Mouse (Mus musculus): ENCODE measurements around the gene Xpnpep1. TPM values are rescaled to one million over a fixed set of nuclear protein-coding genes. Genes with fewer than 3 reads are reported as not detected.

Xpnpep1 gene
- total RNA-seq (2012; rRNA removed), result 190 and 210 TPM in 2 replicates

DNA sequence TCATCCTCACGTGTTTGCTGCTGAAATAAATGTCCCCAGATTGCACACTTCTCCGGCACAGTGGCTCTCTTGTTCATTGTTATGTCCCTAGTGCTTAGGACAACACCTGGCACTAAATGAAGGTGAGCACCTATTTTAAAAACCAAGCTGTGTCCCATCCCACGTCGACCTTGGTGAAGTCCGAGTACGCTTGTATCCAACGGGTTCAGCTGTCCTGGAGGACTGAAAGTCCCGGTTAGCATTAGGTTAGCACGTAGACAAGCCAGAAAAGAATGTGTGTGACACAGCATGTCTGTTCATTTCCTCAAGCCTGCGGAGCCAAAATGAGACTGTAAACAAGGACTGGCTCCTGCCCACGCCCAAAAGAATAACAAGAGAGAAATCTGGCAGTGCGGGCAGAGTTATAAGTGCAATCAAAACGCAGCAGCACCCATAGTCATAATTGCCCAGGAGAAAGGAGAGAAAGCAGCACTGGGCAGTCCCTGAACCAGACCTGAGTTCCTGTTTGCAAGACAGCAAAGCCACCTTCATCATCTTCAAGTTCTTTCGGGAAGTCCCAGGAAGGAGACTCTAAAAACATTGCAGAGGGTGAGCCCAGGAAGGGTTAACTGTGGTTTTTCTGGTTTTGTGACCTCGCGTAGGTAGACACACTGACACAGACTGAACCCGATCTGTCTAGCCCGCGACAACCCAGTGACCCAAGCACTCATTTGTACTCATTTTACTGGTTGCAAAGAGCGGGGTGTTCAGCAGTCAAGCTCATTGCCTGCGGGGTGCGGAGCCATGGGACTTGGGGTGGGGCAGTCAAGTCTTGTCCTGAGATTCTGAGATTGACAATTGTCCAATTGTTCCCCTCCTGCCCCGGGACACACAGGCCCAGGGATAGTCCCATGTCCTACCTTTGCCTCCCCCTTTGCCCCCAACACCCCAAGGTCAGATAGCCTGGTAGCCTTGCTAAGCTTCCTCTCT is at the start of gene Xpnpep1:
Gene Xpnpep1, minus strand, starts transcription at position 51 of the 969 bp plus-strand sequence.
- Histone ChIP-seq H3K9ac (ENCODE audit: insufficient read depth, low read depth, low read length, poor library complexity, severe bottlenecking) (no peak within 1 kb of the TSS), H3K9me3 (ENCODE audit: control insufficient read depth, insufficient read depth, low read depth, low read length) (no peaks in the 10 kb centered on the region), H3K4me1 (ENCODE audit: control insufficient read depth in 2 of 2, insufficient read depth in 2 of 2, low read length in 2 of 2, poor library complexity in 1 of 2) (peaks cover 6 to 30% of the 10 kb centered on the region in 2 experiments; a peak in 2 of 4 replicates), H3K27ac (ENCODE audit: insufficient read depth, low read depth, low read length, poor library complexity, severe bottlenecking) (peak within 1 kb of the TSS; percentile 13; the same call in 1 of the 2 replicates), H3K36me3 (ENCODE audit: control insufficient read depth, insufficient read depth, low read length, poor library complexity, severe bottlenecking) (no peaks in the 10 kb centered on the region), H3K4me3 (ENCODE audit: insufficient read depth in 1 of 2, low read depth in 1 of 2, low read length in 2 of 2, poor library complexity in 1 of 2, severe bottlenecking in 1 of 2) (peak within 1 kb of the TSS; percentile 21 to 53; a peak in 3 of 4 replicates)
- no peak for DNase-seq (ENCODE audit: low read depth, low spot score)
- TF ChIP-seq ZNF384 (IDR thresholded peaks at IDR 0.05; ENCODE audit: low read depth, low read length) (no peak), ZC3H11A (IDR thresholded peaks at IDR 0.05; ENCODE audit: borderline replicate concordance, low read depth, low read length) (no peak), CHD2 (IDR thresholded peaks at IDR 0.05; ENCODE audit: low read depth, low read length) (no peak)
- in situ Hi-C loops (cut with MboI; ENCODE audit: low sequenced_read_pairs in 2 of 2, unreplicated experiment in 2 of 2), result no loop called here

DNA sequence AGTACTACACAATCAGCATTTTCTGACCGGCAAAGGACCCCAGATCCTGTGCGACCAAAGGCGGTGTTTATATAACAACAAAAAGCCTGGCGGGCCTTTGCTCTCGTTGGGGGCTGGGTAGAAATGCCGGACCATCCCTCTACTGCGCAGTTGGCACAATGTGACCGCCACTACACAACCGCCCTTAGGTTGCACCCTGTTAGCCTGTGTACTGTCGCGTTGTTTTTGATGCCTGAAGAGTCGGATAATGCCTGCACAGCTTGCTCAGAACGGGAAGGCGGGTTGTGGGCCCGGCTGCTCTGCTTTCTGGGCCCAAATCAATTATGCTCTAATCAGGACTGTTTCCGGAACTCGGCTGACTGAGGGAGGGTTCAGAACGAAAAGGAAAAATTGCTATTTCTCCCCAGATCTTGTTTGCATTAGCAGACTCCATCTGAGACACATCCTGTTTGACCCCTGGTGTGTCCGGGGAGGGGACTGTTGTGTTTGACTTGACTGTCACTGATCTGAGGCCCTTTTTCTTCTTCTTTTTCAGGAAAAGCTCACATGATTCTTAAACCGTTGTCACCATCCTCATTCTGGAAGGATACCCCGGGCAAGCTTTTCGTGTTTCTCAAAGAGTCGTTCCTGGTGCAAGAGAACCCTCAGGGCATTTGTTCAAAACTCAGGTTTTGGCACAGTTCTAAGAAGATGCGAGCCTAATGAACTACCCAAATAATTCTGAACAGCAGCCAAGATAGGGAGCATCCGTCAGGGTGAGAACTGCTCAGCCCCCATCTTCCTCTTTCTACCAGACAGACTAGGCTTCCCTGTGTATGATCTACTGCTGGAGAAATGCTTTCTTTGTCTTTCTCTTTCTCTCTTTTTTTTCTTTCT is 47.5 kb upstream of the Xpnpep1 start:
- TF ChIP-seq HCFC1 (IDR thresholded peaks at IDR 0.05; ENCODE audit: borderline replicate concordance, insufficient read depth, low read length) (no peak), CHD2 (IDR thresholded peaks at IDR 0.05; ENCODE audit: low read depth, low read length) (no peak), ZNF384 (IDR thresholded peaks at IDR 0.05; ENCODE audit: low read depth, low read length) (no peak)
- Histone ChIP-seq H3K9me3 (ENCODE audit: control insufficient read depth, insufficient read depth, low read depth, low read length) (no peaks in the 10 kb centered on the region), H3K4me1 (ENCODE audit: control insufficient read depth in 2 of 2, insufficient read depth in 2 of 2, low read length in 2 of 2, poor library complexity in 1 of 2) (peaks cover 8% of the 10 kb centered on the region in 2 experiments; a peak in 2 of 4 replicates), H3K9ac (ENCODE audit: insufficient read depth, low read depth, low read length, poor library complexity, severe bottlenecking) (peak overlapping the region; percentile 70), H3K36me3 (ENCODE audit: control insufficient read depth, insufficient read depth, low read length, poor library complexity, severe bottlenecking) (no peaks in the 10 kb centered on the region), H3K4me3 (ENCODE audit: insufficient read depth in 1 of 2, low read depth in 1 of 2, low read length in 2 of 2, poor library complexity in 1 of 2, severe bottlenecking in 1 of 2) (peak overlapping the region; percentile 14 to 57), H3K27ac (ENCODE audit: insufficient read depth, low read depth, low read length, poor library complexity, severe bottlenecking) (no peak overlapping the region)
- no peak for DNase-seq (ENCODE audit: low read depth, low spot score)
- in situ Hi-C loops (cut with MboI; ENCODE audit: low sequenced_read_pairs in 2 of 2, unreplicated experiment in 2 of 2), result no loop called here

DNA sequence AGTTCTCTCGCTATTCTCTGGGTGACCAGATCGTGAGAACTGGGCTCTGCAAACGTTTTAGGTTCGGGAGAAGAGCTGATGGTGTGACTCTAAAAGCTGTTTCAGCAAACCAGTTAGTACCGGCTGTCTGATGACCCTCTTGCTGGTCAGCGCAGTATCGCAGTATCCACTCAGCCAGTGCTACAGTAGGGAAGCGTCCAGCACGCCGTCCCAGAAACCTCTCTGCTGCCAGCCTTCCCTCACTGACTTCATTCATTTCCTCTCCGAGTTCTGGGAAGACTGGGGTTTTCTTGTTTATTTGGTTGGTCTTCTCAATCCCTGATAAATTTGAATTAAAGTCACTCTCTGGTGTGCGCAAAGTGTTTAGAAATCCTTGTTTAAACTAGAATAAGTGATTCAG is 46.8 kb upstream of the Xpnpep1 start:
- H3K9ac ChIP-seq (ENCODE audit: insufficient read depth, low read depth, low read length, poor library complexity, severe bottlenecking), result no peak overlapping the region
- in situ Hi-C loops (cut with MboI; ENCODE audit: low sequenced_read_pairs in 2 of 2, unreplicated experiment in 2 of 2), result no loop called here
- TF ChIP-seq ZC3H11A (IDR thresholded peaks at IDR 0.05; ENCODE audit: borderline replicate concordance, low read depth, low read length), result no peak
- TF ChIP-seq MAFK (IDR thresholded peaks at IDR 0.05; ENCODE audit: insufficient read depth, low read depth, low read length), result no peak
- no peak for TF ChIP-seq CHD2 (IDR thresholded peaks at IDR 0.05; ENCODE audit: low read depth, low read length)
- no peak for TF ChIP-seq ZNF384 (IDR thresholded peaks at IDR 0.05; ENCODE audit: low read depth, low read length)
- TF ChIP-seq HCFC1 (IDR thresholded peaks at IDR 0.05; ENCODE audit: borderline replicate concordance, insufficient read depth, low read length), result no peak
- H3K9me3 ChIP-seq (ENCODE audit: control insufficient read depth, insufficient read depth, low read depth, low read length), result no peaks in the 10 kb centered on the region
- no peaks in the 10 kb centered on the region for H3K36me3 ChIP-seq (ENCODE audit: control insufficient read depth, insufficient read depth, low read length, poor library complexity, severe bottlenecking)
- H3K4me1 ChIP-seq (ENCODE audit: control insufficient read depth in 2 of 2, insufficient read depth in 2 of 2, low read length in 2 of 2, poor library complexity in 1 of 2), result peaks cover 4 to 8% of the 10 kb centered on the region in 2 experiments; a peak in 2 of 4 replicates
- DNase-seq (ENCODE audit: low read depth, low spot score), result no peak
- peak overlapping the region; percentile 14 to 57 for H3K4me3 ChIP-seq (ENCODE audit: insufficient read depth in 1 of 2, low read depth in 1 of 2, low read length in 2 of 2, poor library complexity in 1 of 2, severe bottlenecking in 1 of 2)
- no peak overlapping the region for H3K27ac ChIP-seq (ENCODE audit: insufficient read depth, low read depth, low read length, poor library complexity, severe bottlenecking)

DNA sequence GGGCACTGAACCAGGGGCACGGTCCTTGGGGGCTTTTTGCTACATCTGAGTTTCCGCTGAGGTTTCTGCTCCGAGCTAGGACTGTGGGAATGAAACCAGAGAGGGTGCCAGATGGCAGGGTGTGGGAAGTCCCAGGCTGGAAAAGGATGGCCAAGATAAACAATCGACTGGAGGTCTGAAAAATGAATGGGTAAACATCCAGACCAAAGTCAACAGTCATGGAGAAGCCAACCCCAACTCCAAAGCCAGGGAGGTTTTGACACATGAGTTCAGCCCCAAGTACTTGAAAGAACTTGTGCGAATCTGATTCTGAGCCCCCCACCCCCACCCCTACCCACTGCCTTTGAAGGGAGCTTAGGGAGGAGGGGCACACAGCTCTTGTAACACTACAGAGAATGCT is 44.7 kb upstream of the Xpnpep1 start:
- H3K36me3 ChIP-seq (ENCODE audit: control insufficient read depth, insufficient read depth, low read length, poor library complexity, severe bottlenecking), result no peaks in the 10 kb centered on the region
- no peak overlapping the region for H3K9ac ChIP-seq (ENCODE audit: insufficient read depth, low read depth, low read length, poor library complexity, severe bottlenecking)
- TF ChIP-seq CHD2 (IDR thresholded peaks at IDR 0.05; ENCODE audit: low read depth, low read length) (no peak), HCFC1 (IDR thresholded peaks at IDR 0.05; ENCODE audit: borderline replicate concordance, insufficient read depth, low read length) (no peak), MAFK (IDR thresholded peaks at IDR 0.05; ENCODE audit: insufficient read depth, low read depth, low read length) (no peak), ZC3H11A (IDR thresholded peaks at IDR 0.05; ENCODE audit: borderline replicate concordance, low read depth, low read length) (no peak), ZNF384 (IDR thresholded peaks at IDR 0.05; ENCODE audit: low read depth, low read length) (no peak)
- no peak overlapping the region for H3K27ac ChIP-seq (ENCODE audit: insufficient read depth, low read depth, low read length, poor library complexity, severe bottlenecking)
- in situ Hi-C loops (cut with MboI; ENCODE audit: low sequenced_read_pairs in 2 of 2, unreplicated experiment in 2 of 2), result no loop called here
- peaks cover 5 to 7% of the 10 kb centered on the region in 2 experiments; a peak in 2 of 4 replicates for H3K4me1 ChIP-seq (ENCODE audit: control insufficient read depth in 2 of 2, insufficient read depth in 2 of 2, low read length in 2 of 2, poor library complexity in 1 of 2)
- H3K9me3 ChIP-seq (ENCODE audit: control insufficient read depth, insufficient read depth, low read depth, low read length), result no peaks in the 10 kb centered on the region
- DNase-seq (ENCODE audit: low read depth, low spot score), result no peak
- no peak overlapping the region for H3K4me3 ChIP-seq (ENCODE audit: insufficient read depth in 1 of 2, low read depth in 1 of 2, low read length in 2 of 2, poor library complexity in 1 of 2, severe bottlenecking in 1 of 2)

All from ES-E14 (cell line).